Mouse (Mus musculus): ENCODE measurements around the gene Cadm1.

DNA sequence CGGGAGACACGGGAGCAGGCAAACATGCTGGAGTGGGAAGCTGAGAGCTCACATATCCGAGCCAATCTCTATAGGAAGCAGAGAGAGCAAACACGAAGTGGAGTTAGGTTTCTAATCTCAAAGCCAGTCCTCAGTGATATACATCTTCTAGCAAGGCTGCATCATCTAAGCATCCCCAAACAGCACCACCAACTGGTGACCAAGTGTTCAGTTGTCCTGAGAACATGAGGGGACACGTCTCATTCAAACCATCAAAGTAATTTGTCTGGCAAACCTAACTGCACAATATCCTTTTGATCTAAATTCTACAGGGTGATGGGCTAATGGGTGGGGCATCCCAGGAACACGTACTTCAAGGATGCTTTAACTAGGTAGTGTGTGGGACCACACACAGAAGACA is 376.5 kb downstream of the Cadm1 start:
- TF ChIP-seq CTCF (IDR thresholded peaks at IDR 0.05; ENCODE audit: low read depth), result no peak
- no peak for TF ChIP-seq EP300 (IDR thresholded peaks at IDR 0.05; ENCODE audit: low read depth)

All from liver, postnatal 0 days (tissue).